Mouse (Mus musculus): ENCODE measurements around the gene Dcn.

The Dcn gene

GRCm38 (mm10) chr10:97479004-97479766, at the start of gene Dcn:
Gene Dcn, plus strand, starts transcription at chr10:97479609.
- no peak for DNase-seq (ENCODE audit: extremely low spot score, low spot score)

GRCm38 (mm10) chr10:97436662-97437061, 42.7 kb upstream of the Dcn start:
- DNase-seq (ENCODE audit: extremely low spot score, low spot score) = no peak

DNA sequence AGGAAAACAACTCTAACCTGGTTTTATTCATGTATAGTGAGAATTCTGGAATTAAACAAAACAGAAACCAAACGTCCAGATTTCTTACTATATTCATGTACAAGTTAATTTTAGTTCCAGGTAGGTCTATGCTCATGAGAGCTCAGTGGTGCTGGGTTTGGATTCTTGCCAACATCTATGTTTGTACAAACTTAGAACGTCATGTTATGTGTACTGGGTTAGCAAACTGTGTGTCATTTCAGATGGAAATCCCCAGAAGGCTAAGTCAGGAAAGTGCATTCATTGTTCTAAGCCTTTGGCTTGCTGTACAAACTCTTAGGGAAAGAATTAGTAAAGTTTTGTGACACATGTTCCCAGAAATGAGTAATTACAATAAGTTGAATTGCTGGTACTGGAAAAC, 37.1 kb upstream of the Dcn start:
- no peak for DNase-seq (ENCODE audit: extremely low spot score, low spot score)

- DNase-seq (ENCODE audit: extremely low spot score, low spot score) = no peak
Measured at GRCm38 (mm10) chr10:97446486-97446885, 32.9 kb upstream of the Dcn start.

- no peak for DNase-seq (ENCODE audit: extremely low spot score, low spot score)
Measured at GRCm38 (mm10) chr10:97452886-97453285, 26.5 kb upstream of the Dcn start.

GRCm38 (mm10) chr10:97453529-97453928, 25.9 kb upstream of the Dcn start:
- no peak for DNase-seq (ENCODE audit: extremely low spot score, low spot score)

GRCm38 (mm10) chr10:97456993-97457392, 22.4 kb upstream of the Dcn start:
- no peak for DNase-seq (ENCODE audit: extremely low spot score, low spot score)

DNA sequence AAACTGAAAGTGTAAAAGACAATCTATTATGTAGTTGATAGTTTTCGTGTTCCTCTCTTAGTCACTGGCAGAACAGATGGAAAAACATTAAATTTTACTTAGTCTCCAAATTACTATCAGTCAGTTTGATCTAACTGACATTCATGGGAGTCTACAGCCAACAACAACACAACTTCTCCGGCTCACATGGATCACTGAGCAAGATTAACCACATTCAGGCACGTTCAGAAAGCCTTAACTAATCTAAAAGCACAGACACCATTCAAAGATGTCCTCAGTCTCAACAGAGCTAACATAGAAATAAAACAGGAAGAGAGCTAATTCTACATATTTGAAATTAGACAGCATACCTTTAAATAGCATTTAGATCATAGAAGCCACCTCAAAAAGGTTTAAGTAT, 12.6 kb upstream of the Dcn start:
- no peak for DNase-seq (ENCODE audit: extremely low spot score, low spot score)

- no peak for DNase-seq (ENCODE audit: extremely low spot score, low spot score)
Measured at GRCm38 (mm10) chr10:97469411-97470140, 9.8 kb upstream of the Dcn start.

GRCm38 (mm10) chr10:97475460-97475859, 3.9 kb upstream of the Dcn start:
- DNase-seq (ENCODE audit: extremely low spot score, low spot score) = no peak

- DNase-seq (ENCODE audit: extremely low spot score, low spot score) = no peak
Measured at GRCm38 (mm10) chr10:97478259-97478658, 1.1 kb upstream of the Dcn start.

DNA sequence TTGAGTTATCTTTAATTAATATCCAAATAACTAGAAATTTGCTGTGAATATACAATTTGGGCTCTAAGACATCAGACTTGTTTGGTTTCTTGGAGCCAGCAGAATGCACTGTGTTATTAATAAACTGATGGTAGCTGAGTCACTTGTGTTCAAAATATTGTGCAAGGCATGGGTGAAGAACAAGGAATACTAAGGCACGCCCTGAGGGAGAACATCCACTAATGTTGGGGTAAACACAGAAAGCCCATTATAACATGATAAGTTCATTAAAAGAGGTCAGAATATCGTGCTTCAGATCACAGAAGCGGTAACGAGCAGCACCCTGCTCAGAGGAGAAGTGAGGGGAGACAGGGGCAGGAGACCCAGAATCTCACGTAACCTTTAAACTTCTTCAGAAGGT, 2.7 kb downstream of the Dcn start:
- DNase-seq (ENCODE audit: extremely low spot score, low spot score) = no peak

GRCm38 (mm10) chr10:97484049-97484448, 4.6 kb downstream of the Dcn start:
- DNase-seq (ENCODE audit: extremely low spot score, low spot score) = no peak

- no peak for DNase-seq (ENCODE audit: extremely low spot score, low spot score)
Measured at GRCm38 (mm10) chr10:97485151-97485550, 5.7 kb downstream of the Dcn start.

DNA sequence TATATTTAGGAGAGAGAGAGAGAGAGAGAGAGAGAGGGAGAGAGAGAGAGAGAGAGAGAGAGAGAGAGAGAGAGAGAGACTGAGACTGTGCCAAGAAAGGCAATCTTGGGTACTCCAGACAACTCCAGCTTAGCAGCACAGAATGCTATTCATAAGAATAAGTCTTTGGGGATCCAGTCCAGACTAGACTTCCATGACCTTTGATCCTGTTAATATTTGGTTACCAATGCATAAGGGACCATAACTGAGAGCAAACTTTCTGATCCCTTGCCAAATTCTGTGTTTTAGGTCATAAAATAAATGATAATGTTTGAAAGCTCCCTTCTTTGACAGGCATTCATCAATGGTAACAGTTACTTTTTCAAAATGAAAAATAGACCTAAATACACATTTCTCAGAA, 6.7 kb downstream of the Dcn start:
- no peak for DNase-seq (ENCODE audit: extremely low spot score, low spot score)

DNA sequence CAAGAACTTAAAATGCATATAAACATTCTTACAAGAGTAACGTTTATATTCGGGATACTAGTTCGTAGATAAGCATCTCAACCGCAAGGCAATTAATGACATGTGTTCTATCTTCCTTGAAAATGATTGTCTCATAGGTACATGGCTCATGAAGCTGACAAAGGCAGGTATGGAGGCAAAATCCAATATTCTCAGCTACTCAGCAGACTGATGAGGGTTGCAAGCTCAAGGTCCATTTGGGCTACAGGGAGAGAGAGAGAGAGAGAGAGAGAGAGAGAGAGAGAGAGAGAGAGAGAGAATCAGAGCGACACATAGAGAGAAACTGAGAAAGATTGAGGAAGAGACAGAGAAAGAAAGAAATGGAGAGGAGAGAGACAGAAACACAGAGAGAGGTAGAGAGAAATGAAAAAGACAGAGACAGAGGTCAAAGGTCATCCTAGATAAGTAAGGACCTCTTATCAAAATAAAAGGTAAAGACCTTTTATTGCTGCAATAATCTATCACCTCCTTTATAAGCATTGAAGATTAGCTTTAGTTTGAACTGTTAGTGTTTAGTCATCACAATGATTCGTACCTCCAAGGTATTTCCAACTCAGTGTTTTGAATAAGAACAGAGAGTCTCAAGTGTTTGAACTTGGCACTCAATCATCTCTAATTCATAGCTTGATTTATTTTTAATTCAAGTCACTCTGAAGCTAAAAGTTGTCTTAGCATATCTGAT, 8.0 kb downstream of the Dcn start:
- DNase-seq (ENCODE audit: extremely low spot score, low spot score) = no peak

GRCm38 (mm10) chr10:97492367-97492980, 13.1 kb downstream of the Dcn start:
- no peak for DNase-seq (ENCODE audit: extremely low spot score, low spot score)

- DNase-seq (ENCODE audit: extremely low spot score, low spot score) = no peak
Measured at GRCm38 (mm10) chr10:97497646-97498045, 18.2 kb downstream of the Dcn start.

DNA sequence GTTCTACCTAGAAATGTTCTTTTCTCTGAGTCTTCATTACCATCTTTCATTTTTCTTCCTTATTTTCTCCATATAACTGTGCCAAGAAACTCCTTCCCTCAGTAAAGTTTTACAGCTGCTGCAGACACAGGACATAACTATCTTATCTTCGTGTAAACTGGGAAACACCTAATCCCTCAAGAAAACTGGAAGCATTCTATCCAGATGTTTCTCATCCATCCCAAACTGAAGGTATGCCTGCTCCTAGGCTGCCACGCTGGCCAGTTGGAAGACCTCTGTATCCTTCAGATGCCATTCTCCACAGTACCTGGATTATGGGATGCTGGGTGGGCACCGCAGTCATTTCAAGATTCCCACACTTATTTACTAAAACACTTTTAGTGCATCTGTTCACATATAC, 44.0 kb downstream of the Dcn start:
- no peak for DNase-seq (ENCODE audit: extremely low spot score, low spot score)

DNA sequence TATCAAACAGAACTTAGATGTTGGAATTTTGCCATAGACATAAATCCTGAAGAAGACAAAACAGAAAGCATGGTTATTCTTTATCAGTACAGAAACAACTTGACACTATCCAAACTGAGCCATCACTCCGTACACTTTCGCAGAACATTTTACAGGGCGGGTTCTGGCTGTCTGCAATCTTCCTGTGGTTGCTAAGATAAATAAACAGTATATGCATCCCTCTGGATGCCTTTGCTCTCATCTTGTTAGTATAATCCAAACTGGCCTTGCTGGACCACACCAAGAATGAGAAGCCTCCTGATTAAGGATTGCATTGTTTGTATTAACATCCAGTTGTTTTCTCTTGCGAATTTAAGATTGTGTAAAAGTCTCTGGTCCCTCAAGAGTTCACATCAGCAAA, 56.3 kb downstream of the Dcn start:
- no peak for DNase-seq (ENCODE audit: extremely low spot score, low spot score)

DNA sequence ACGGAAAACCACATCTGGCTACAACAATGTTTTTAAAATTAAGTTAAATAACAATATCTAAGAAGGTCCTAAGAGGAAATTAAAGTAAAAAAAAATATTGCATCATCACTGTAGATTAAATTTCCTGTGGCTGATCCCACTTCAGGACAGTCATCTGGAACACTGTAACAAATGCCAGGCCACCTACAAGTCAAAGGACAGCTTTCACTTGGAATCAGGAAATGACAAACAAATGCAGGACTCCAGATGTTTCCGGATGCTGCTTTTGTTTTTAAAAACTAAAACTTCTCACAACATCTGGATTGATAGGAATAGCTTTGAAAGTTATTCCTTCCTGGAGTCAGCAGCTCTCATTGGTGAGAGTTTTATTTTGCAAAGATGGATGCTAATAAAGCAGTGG, 57.5 kb downstream of the Dcn start:
- DNase-seq (ENCODE audit: extremely low spot score, low spot score) = no peak

- no peak for DNase-seq (ENCODE audit: extremely low spot score, low spot score)
Measured at GRCm38 (mm10) chr10:97538202-97538601, 58.8 kb downstream of the Dcn start.
